Mouse (Mus musculus) monocyte, adult 59 days (primary cell): ENCODE data around the gene Mmp9. TPM values are rescaled to one million over a fixed set of nuclear protein-coding genes. Genes with fewer than 3 reads are reported as not detected.

Source experiments
- total RNA-seq, 2 experiments: library from RNA; stranded (reverse); gene quantifications; one replicate each; pipeline ENCODE4 v1.2.4; 2023

Gene Mmp9
- under 1 TPM; 0.50 to 0.76 TPM for total RNA-seq

GRCm38 (mm10) chr2:164940140-164940830 is at the start of gene Mmp9:
Gene Mmp9, plus strand, starts transcription at chr2:164940780.

GRCm38 (mm10) chr2:164911086-164912048 is 29.2 kb upstream of the Mmp9 start, which contains the start of gene Zfp335:
Gene Zfp335, minus strand, starts transcription at chr2:164911757.

GRCm38 (mm10) chr2:164960716-164961441 is 20.3 kb downstream of the Mmp9 start, which contains the start of gene Slc12a5:
Gene Slc12a5, plus strand, starts transcription at chr2:164960802.

Other genes with a start within 250 kb of the Mmp9 start
- not detected for gene Spint4, start 242.3 kb upstream of the Mmp9 start, total RNA-seq
- not detected for gene Spint5, start 225.5 kb upstream of the Mmp9 start, total RNA-seq
- not detected for gene Wfdc3, start 194.8 kb upstream of the Mmp9 start, total RNA-seq
- 10 to 100 TPM; 32.0 to 44.8 TPM for gene Dnttip1, start 194.8 kb upstream of the Mmp9 start, total RNA-seq
- gene Ube2c, start 170.9 kb upstream of the Mmp9 start, total RNA-seq: 1 to 10 TPM; 3.0 TPM
- not detected for gene Tnnc2, start 160.8 kb upstream of the Mmp9 start, total RNA-seq
- gene Snx21, start 155.0 kb upstream of the Mmp9 start, total RNA-seq: 10 to 100 TPM; 12.5 to 16.9 TPM
- 10 to 100 TPM; 29.8 to 33.3 TPM for gene Acot8, start 135.9 kb upstream of the Mmp9 start, total RNA-seq
- 1 to 10 TPM; 2.8 to 3.1 TPM for gene Zswim3, start 135.7 kb upstream of the Mmp9 start, total RNA-seq
- 1 to 10 TPM; 4.7 to 5.0 TPM for gene Zswim1, start 118.1 kb upstream of the Mmp9 start, total RNA-seq
- 1 to 10 TPM in 1 of 2 experiments, not detected in 1; 1.2 TPM for gene Spata25, start 112.2 kb upstream of the Mmp9 start, total RNA-seq
- 100 to 1,000 TPM; 707 to 727 TPM for gene Ctsa, start 107.9 kb upstream of the Mmp9 start, total RNA-seq
- gene Neurl2, start 107.3 kb upstream of the Mmp9 start, total RNA-seq: 1 to 10 TPM; 8.6 to 9.2 TPM
- 100 to 1,000 TPM; 140 to 168 TPM for gene Pltp, start 83.1 kb upstream of the Mmp9 start, total RNA-seq
- 10 to 100 TPM; 63.6 to 70.6 TPM for gene Pcif1, start 61.5 kb upstream of the Mmp9 start, total RNA-seq
- gene Zfp335, start 29.0 kb upstream of the Mmp9 start, total RNA-seq: 10 to 100 TPM; 38.3 to 38.8 TPM
- under 1 TPM; 0.18 to 1.00 TPM for gene Slc12a5, start 20.0 kb downstream of the Mmp9 start, total RNA-seq
- 10 to 100 TPM; 34.4 to 35.2 TPM for gene Ncoa5, start 94.1 kb downstream of the Mmp9 start, total RNA-seq
- 10 to 100 TPM; 34.0 to 35.6 TPM for gene Cd40, start 114.8 kb downstream of the Mmp9 start, total RNA-seq
- not detected for gene 1700025C18Rik, start 150.0 kb downstream of the Mmp9 start, total RNA-seq